Mouse (Mus musculus) forebrain, embryonic 11.5 days (tissue): ENCODE measurements around the gene Frrs1l. TPM values are rescaled to one million over a fixed set of nuclear protein-coding genes. Genes with fewer than 3 reads are reported as not detected.

Source experiments
- ATAC-seq: fragments of 200-750 bp; cut with Nextera tagmentation; replicated peaks from 2 replicates; pipeline ENCODE4 v1.8.0; 2017; ENCODE audit warnings: moderate TSS enrichment; ENCODE audit not compliant: low FRiP score
- DNase-seq: peaks from one replicate; pipeline ENCODE4 v3.0.0-alpha.2; 2017; ENCODE audit warnings: low spot score
- H3K27ac ChIP-seq: fragments of 300-500 bp; sonication (generic); 2 replicates; pipeline ENCODE4 v1.5.1; 2014; ENCODE audit warnings: low read depth, low read length
- H3K27me3 ChIP-seq: fragments of 300-500 bp; sonication (generic); 2 replicates; pipeline ENCODE4 v1.6.1; 2014; ENCODE audit warnings: mild to moderate bottlenecking, low read length, mixed read lengths; ENCODE audit not compliant: control insufficient read depth, insufficient read depth
- H3K36me3 ChIP-seq: fragments of 300-500 bp; sonication (generic); 2 replicates; pipeline ENCODE4 v1.6.1; 2014; ENCODE audit warnings: mild to moderate bottlenecking, low read length, moderate library complexity, mixed read lengths; ENCODE audit not compliant: control insufficient read depth, insufficient read depth
- H3K4me1 ChIP-seq: fragments of 300-500 bp; sonication (generic); replicated peaks from 2 replicates; pipeline ENCODE4 v1.6.1; 2014; ENCODE audit warnings: low read length, mixed read lengths; ENCODE audit not compliant: control insufficient read depth, insufficient read depth
- H3K4me2 ChIP-seq: fragments of 300-500 bp; sonication (generic); 2 replicates; pipeline ENCODE4 v1.6.1; 2014; ENCODE audit warnings: low read depth, mild to moderate bottlenecking, low read length, moderate library complexity, mixed read lengths; ENCODE audit not compliant: severe bottlenecking
- H3K4me3 ChIP-seq: fragments of 300-500 bp; sonication (generic); 2 replicates; pipeline ENCODE4 v1.5.1; 2014; ENCODE audit warnings: low read depth, low read length
- H3K9ac ChIP-seq: fragments of 300-500 bp; sonication (generic); 2 replicates; pipeline ENCODE4 v1.6.1; 2014; ENCODE audit warnings: low read length
- H3K9me3 ChIP-seq: fragments of 300-500 bp; sonication (generic); 2 replicates; pipeline ENCODE4 v1.6.1; 2016; ENCODE audit warnings: low read length, mixed read lengths; ENCODE audit not compliant: control insufficient read depth
- WGBS: fragments of 180-500 bp; shearing (Covaris S2); extraction: QIAGEN DNeasy Blood & Tissue Kit; methylation state at CpG from one replicate; pipeline ENCODE4 v1.1.7; 2014; 5-methylcytosine and 5-hydroxymethylcytosine counted together
- polyA plus RNA-seq: library from polyadenylated mRNA; unstranded; fragments of >200 nt; fragmentation: Nextera tagmentation; extraction: Ambion mirVana; gene quantifications from 2 replicates; pipeline ENCODE4 v1.2.1, GENCODE M21; 2014

Gene Frrs1l
- polyA plus RNA-seq, 1 experiment from 2014 or later: 5.3 TPM

GRCm38 (mm10) chr4:57001437-57001836 lies 11.2 kb upstream of the Frrs1l start:
- Histone ChIP-seq H3K4me3 (no peak overlapping the region), H3K36me3 (no peaks in the 10 kb centered on the region), H3K4me2 (no peak overlapping the region), H3K9me3 (peaks cover 2% of the 10 kb centered on the region; the same call in 1 of the 2 replicates), H3K9ac (no peak overlapping the region), H3K27me3 (no peaks in the 10 kb centered on the region), H3K27ac (no peak overlapping the region), H3K4me1 (no peaks in the 10 kb centered on the region)
- 90% methylated on average over 2 of the region's 2 CpGs for WGBS
- DNase-seq (no peak), ATAC-seq (no peak)

GRCm38 (mm10) chr4:56993331-56993730 lies 3.1 kb upstream of the Frrs1l start:
- Histone ChIP-seq H3K9ac (no peak overlapping the region), H3K36me3 (no peaks in the 10 kb centered on the region), H3K4me3 (no peak overlapping the region), H3K27me3 (peaks cover 7% of the 10 kb centered on the region; the same call in 1 of the 2 replicates), H3K9me3 (peaks cover 2% of the 10 kb centered on the region; the same call in 1 of the 2 replicates), H3K4me2 (no peak overlapping the region), H3K27ac (no peak overlapping the region), H3K4me1 (no peaks in the 10 kb centered on the region)
- WGBS: 91% methylated on average over 7 of the region's 7 CpGs
- no peak for DNase-seq
- ATAC-seq: no peak

- H3K9ac ChIP-seq: no peak overlapping the region
- WGBS: 73% methylated on average over 2 of the region's 2 CpGs
- peaks cover 2% of the 10 kb centered on the region; the same call in 1 of the 2 replicates for H3K9me3 ChIP-seq
- ATAC-seq (no peak), DNase-seq (no peak)
- H3K27me3 ChIP-seq: peaks cover 7% of the 10 kb centered on the region; the same call in 1 of the 2 replicates
- H3K36me3 ChIP-seq: no peaks in the 10 kb centered on the region
- no peak overlapping the region for H3K4me2 ChIP-seq
- H3K27ac ChIP-seq: no peak overlapping the region
- no peaks in the 10 kb centered on the region for H3K4me1 ChIP-seq
- H3K4me3 ChIP-seq: no peak overlapping the region
These were observed 1.8 kb upstream of the Frrs1l start for GRCm38 (mm10) chr4:56991951-56992350.

GRCm38 (mm10) chr4:56989431-56990214 lies 568 bp downstream of the Frrs1l start:
- H3K27me3 ChIP-seq: peaks cover 7% of the 10 kb centered on the region; the same call in 1 of the 2 replicates
- H3K36me3 ChIP-seq: no peaks in the 10 kb centered on the region
- peak; percentile 64 for ATAC-seq
- H3K4me1 ChIP-seq: no peaks in the 10 kb centered on the region
- WGBS: 2% methylated on average over 34 of the region's 45 CpGs
- peak overlapping the region; percentile 98 for H3K4me2 ChIP-seq
- no peaks in the 10 kb centered on the region for H3K9me3 ChIP-seq
- peak overlapping the region; percentile 71 for H3K9ac ChIP-seq
- DNase-seq: peak; percentile 70
- H3K27ac ChIP-seq: no peak overlapping the region
- H3K4me3 ChIP-seq: peak overlapping the region; percentile 73

- WGBS: 78% methylated on average over 7 of the region's 7 CpGs
- H3K9ac ChIP-seq: no peak overlapping the region
These were observed 24.5 kb downstream of the Frrs1l start for GRCm38 (mm10) chr4:56965586-56966179.

GRCm38 (mm10) chr4:56963687-56964086 lies 26.5 kb downstream of the Frrs1l start:
- no peak overlapping the region for H3K27ac ChIP-seq
- 94% methylated on average over 6 of the region's 6 CpGs for WGBS
- DNase-seq (no peak), ATAC-seq (no peak)
- no peaks in the 10 kb centered on the region for H3K27me3 ChIP-seq
- no peaks in the 10 kb centered on the region for H3K4me1 ChIP-seq
- H3K36me3 ChIP-seq: no peaks in the 10 kb centered on the region
- no peak overlapping the region for H3K4me2 ChIP-seq
- no peaks in the 10 kb centered on the region for H3K9me3 ChIP-seq
- H3K4me3 ChIP-seq: no peak overlapping the region
- no peak overlapping the region for H3K9ac ChIP-seq

More at GRCm38 (mm10) chr4:56965586-56966179, 24.5 kb downstream of the Frrs1l start:
- H3K4me3 ChIP-seq: no peak overlapping the region
- no peak for ATAC-seq
- no peak overlapping the region for H3K4me2 ChIP-seq
- H3K4me1 ChIP-seq: no peaks in the 10 kb centered on the region
- H3K27me3 ChIP-seq: no peaks in the 10 kb centered on the region
- DNase-seq: no peak
- H3K36me3 ChIP-seq: no peaks in the 10 kb centered on the region
- no peaks in the 10 kb centered on the region for H3K9me3 ChIP-seq
- no peak overlapping the region for H3K27ac ChIP-seq

GRCm38 (mm10) chr4:56961320-56961925 lies 28.8 kb downstream of the Frrs1l start:
- WGBS: 90% methylated on average over 12 of the region's 12 CpGs
- no peak for DNase-seq
- ATAC-seq: no peak
- H3K4me2 ChIP-seq: no peak overlapping the region
- H3K4me1 ChIP-seq: no peaks in the 10 kb centered on the region
- H3K27ac ChIP-seq: no peak overlapping the region
- H3K27me3 ChIP-seq: no peaks in the 10 kb centered on the region
- no peak overlapping the region for H3K9ac ChIP-seq
- H3K36me3 ChIP-seq: no peaks in the 10 kb centered on the region
- H3K4me3 ChIP-seq: no peak overlapping the region
- no peaks in the 10 kb centered on the region for H3K9me3 ChIP-seq

- no peak overlapping the region for H3K4me3 ChIP-seq
- H3K36me3 ChIP-seq: no peaks in the 10 kb centered on the region
- 73% methylated on average over 9 of the region's 9 CpGs for WGBS
- no peak overlapping the region for H3K4me2 ChIP-seq
- no peak overlapping the region for H3K27ac ChIP-seq
- ATAC-seq: no peak
- no peaks in the 10 kb centered on the region for H3K4me1 ChIP-seq
- DNase-seq: no peak
- H3K9me3 ChIP-seq: no peaks in the 10 kb centered on the region
- H3K27me3 ChIP-seq: no peaks in the 10 kb centered on the region
- no peak overlapping the region for H3K9ac ChIP-seq
These were observed 32.7 kb downstream of the Frrs1l start for GRCm38 (mm10) chr4:56957518-56957917.
